Mouse (Mus musculus) bone marrow, adult 2 months (tissue): ENCODE measurements around the gene Trim24.
"Not testable (repeated sequence)": the region's sequence is repeated elsewhere in the genome, so short reads cannot be mapped to it uniquely, and the experiment has no call there.

Experiments used
- CTCF ChIP-seq: fragments of 200-500 bp; IDR thresholded peaks from 2 replicates; pipeline ENCODE4 v1.5.1; 2011; ENCODE audit warnings: low read length, control low read depth; ENCODE audit not compliant: control insufficient read depth, insufficient read depth
- POLR2A ChIP-seq: fragments of 200-500 bp; IDR thresholded peaks from 2 replicates; pipeline ENCODE4 v1.6.1; 2011; ENCODE audit warnings: low read depth, mild to moderate bottlenecking, control low read depth, low read length, borderline replicate concordance; ENCODE audit not compliant: control insufficient read depth

GRCm38 (mm10) chr6:37844947-37845346 lies 25.7 kb upstream of the Trim24 start:
- not testable (repeated sequence) for TF ChIP-seq CTCF, POLR2A
